Mouse (Mus musculus) midbrain, embryonic 16.5 days (tissue): Measurements from ENCODE around the gene Usp46. TPM values are rescaled to one million over a fixed set of nuclear protein-coding genes. Genes with fewer than 3 reads are reported as not detected.

Experiments used
- ATAC-seq: fragments of 200-750 bp; cut with Nextera tagmentation; 2 replicates; pipeline ENCODE4 v1.8.0; 2017; ENCODE audit warnings: moderate TSS enrichment
- H3K27ac ChIP-seq: fragments of 300-500 bp; sonication (generic); 2 replicates; pipeline ENCODE4 v1.5.1; 2014; ENCODE audit warnings: mild to moderate bottlenecking, low read length, mixed read lengths
- H3K27me3 ChIP-seq: fragments of 300-500 bp; sonication (generic); 2 replicates; pipeline ENCODE4 v1.6.1; 2014; ENCODE audit warnings: low read depth, low read length, mixed read lengths; ENCODE audit not compliant: control insufficient read depth, insufficient read depth
- H3K36me3 ChIP-seq: fragments of 300-500 bp; sonication (generic); 2 replicates; pipeline ENCODE4 v1.6.1; 2014; ENCODE audit warnings: mild to moderate bottlenecking, low read length, moderate library complexity, mixed read lengths; ENCODE audit not compliant: control insufficient read depth, insufficient read depth
- H3K4me1 ChIP-seq: fragments of 300-500 bp; sonication (generic); 2 replicates; pipeline ENCODE4 v1.6.1; 2014; ENCODE audit warnings: mild to moderate bottlenecking, low read length, mixed read lengths; ENCODE audit not compliant: control insufficient read depth, insufficient read depth
- H3K4me2 ChIP-seq: fragments of 300-500 bp; sonication (generic); 2 replicates; pipeline ENCODE4 v1.6.1; 2014; ENCODE audit warnings: mild to moderate bottlenecking, low read length, mixed read lengths
- H3K4me3 ChIP-seq: fragments of 300-500 bp; sonication (generic); 2 replicates; pipeline ENCODE4 v1.5.1; 2014; ENCODE audit warnings: low read depth, mild to moderate bottlenecking, low read length, moderate library complexity, mixed read lengths
- H3K9ac ChIP-seq: fragments of 300-500 bp; sonication (generic); 2 replicates; pipeline ENCODE4 v1.6.1; 2014; ENCODE audit warnings: low read depth, low read length, mixed read lengths
- H3K9me3 ChIP-seq: fragments of 300-500 bp; sonication (generic); replicated peaks from 2 replicates; pipeline ENCODE4 v1.6.1; 2014; ENCODE audit warnings: mild to moderate bottlenecking, low read length, mixed read lengths; ENCODE audit not compliant: control insufficient read depth, poor library complexity, severe bottlenecking
- WGBS: fragments of 180-500 bp; shearing (Covaris S2); extraction: QIAGEN DNeasy Blood & Tissue Kit; methylation state at CpG from one replicate; pipeline ENCODE4 v1.1.7; 2014; 5-methylcytosine and 5-hydroxymethylcytosine counted together
- polyA plus RNA-seq: library from polyadenylated mRNA; unstranded; fragments of >200 nt; fragmentation: Nextera tagmentation; extraction: Ambion mirVana; gene quantifications from 2 replicates; pipeline ENCODE4 v1.2.1, GENCODE M21; 2015

Usp46 gene
- polyA plus RNA-seq, 1 experiment from 2014 or later: 38.5 TPM

GRCm38 (mm10) chr5:74017488-74017887 is 50.7 kb downstream of the Usp46 start:
- ATAC-seq: no peak
- Histone ChIP-seq H3K27me3 (no peaks in the 10 kb centered on the region), H3K9me3 (no peaks in the 10 kb centered on the region), H3K4me2 (no peak overlapping the region), H3K4me1 (peaks cover 9% of the 10 kb centered on the region; the same call in 1 of the 2 replicates), H3K36me3 (peaks cover 4% of the 10 kb centered on the region; the same call in 1 of the 2 replicates), H3K9ac (no peak overlapping the region), H3K27ac (no peak overlapping the region), H3K4me3 (no peak overlapping the region)
- 83% methylated on average over 5 of the region's 5 CpGs for WGBS

- Histone ChIP-seq H3K4me2 (no peak overlapping the region), H3K9me3 (no peaks in the 10 kb centered on the region), H3K9ac (no peak overlapping the region), H3K4me1 (no peaks in the 10 kb centered on the region; the same call in 1 of the 2 replicates), H3K4me3 (no peak overlapping the region), H3K27ac (no peak overlapping the region), H3K27me3 (no peaks in the 10 kb centered on the region), H3K36me3 (peaks cover 4% of the 10 kb centered on the region; the same call in 1 of the 2 replicates)
- no peak for ATAC-seq
- 82% methylated on average over 10 of the region's 10 CpGs for WGBS
These were observed 56.6 kb downstream of the Usp46 start for GRCm38 (mm10) chr5:74011629-74012028.

DNA sequence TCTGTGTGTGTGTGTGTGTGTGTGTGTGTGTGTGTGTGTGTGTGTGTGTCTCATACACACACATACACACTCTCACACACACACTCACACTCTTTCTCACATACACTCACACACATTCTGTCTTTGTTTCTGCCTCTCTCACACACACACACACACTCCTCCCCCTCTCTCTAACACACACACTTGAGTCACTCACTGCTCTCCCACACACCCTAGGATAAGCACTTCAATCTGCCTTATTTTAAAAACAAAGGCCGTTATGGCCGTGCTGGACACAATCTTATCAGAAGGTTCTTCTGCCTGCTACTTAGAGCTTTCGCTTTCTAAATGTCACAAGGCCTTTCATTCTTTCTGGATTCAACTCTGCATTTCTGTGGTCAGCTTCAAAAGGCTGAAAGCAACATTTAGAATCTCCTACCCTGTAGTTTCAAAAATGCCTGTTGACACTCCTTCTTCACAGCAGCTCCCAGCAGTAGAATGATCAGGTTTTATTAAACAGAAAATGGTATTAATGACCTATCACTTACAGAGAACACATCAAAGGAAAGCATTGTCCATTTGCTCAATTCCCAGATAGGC is 60.6 kb downstream of the Usp46 start:
- no peak overlapping the region for H3K4me2 ChIP-seq
- H3K36me3 ChIP-seq: peaks cover 5% of the 10 kb centered on the region
- WGBS: 74% methylated on average over 3 of the region's 3 CpGs
- no peak for ATAC-seq
- H3K9ac ChIP-seq: no peak overlapping the region
- no peak overlapping the region for H3K27ac ChIP-seq
- no peaks in the 10 kb centered on the region; the same call in 1 of the 2 replicates for H3K4me1 ChIP-seq
- H3K27me3 ChIP-seq: no peaks in the 10 kb centered on the region
- H3K4me3 ChIP-seq: no peak overlapping the region
- H3K9me3 ChIP-seq: no peaks in the 10 kb centered on the region

DNA sequence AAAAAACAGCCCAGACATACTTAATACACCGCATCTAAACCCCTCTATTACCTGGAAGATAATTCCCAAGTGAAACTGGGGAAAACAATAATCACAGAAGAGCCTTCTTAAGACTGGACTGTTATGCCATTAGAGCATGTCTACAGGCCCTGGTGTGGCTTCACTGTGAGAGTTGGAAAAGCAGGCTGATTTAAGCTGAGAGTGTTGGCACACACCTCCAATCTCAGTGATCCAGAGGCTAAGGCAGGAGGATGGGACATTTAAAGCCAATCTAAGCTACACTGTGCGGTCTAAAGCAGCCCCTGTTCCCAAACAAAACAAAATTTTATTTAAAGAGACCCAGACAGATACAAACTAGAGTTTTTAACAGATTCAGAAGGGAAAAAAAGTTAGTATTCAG is 62.3 kb downstream of the Usp46 start:
- ATAC-seq: no peak
- H3K36me3 ChIP-seq: peaks cover 11% of the 10 kb centered on the region
- no peak overlapping the region for H3K4me2 ChIP-seq
- no peaks in the 10 kb centered on the region; the same call in 1 of the 2 replicates for H3K4me1 ChIP-seq
- H3K9ac ChIP-seq: no peak overlapping the region
- no peak overlapping the region for H3K4me3 ChIP-seq
- no peak overlapping the region for H3K27ac ChIP-seq
- H3K9me3 ChIP-seq: no peaks in the 10 kb centered on the region
- H3K27me3 ChIP-seq: no peaks in the 10 kb centered on the region
- WGBS: 96% methylated on average over 2 of the region's 2 CpGs

DNA sequence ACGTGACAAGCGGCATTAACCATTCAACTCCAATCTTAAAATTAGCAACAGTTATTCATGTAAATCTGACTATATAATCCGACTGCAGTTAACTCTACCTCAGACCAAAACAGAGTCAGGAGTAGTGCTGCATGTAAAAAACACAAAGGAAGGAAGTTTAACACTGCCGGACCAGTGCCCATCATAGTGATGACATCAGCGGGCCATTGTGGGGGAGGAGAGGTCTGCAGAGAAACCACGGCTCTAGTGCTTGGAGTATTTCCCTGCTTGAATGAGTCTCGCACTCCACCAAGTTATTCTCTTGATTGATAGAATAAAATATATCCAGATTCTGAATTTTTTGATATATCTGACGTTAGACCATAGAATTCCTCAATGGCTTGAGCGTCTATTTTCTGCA is 66.5 kb downstream of the Usp46 start:
- Histone ChIP-seq H3K27me3 (no peaks in the 10 kb centered on the region), H3K4me2 (no peak overlapping the region), H3K9me3 (no peaks in the 10 kb centered on the region), H3K4me1 (no peaks in the 10 kb centered on the region), H3K36me3 (peaks cover 13% of the 10 kb centered on the region), H3K9ac (no peak overlapping the region), H3K4me3 (no peak overlapping the region), H3K27ac (no peak overlapping the region)
- WGBS: 91% methylated on average over 9 of the region's 9 CpGs
- ATAC-seq: no peak

GRCm38 (mm10) chr5:73998966-73999365 is 69.3 kb downstream of the Usp46 start:
- Histone ChIP-seq H3K27me3 (no peaks in the 10 kb centered on the region), H3K9me3 (no peaks in the 10 kb centered on the region), H3K9ac (no peak overlapping the region), H3K27ac (no peak overlapping the region), H3K4me2 (no peak overlapping the region), H3K4me3 (no peak overlapping the region), H3K4me1 (no peaks in the 10 kb centered on the region), H3K36me3 (peaks cover 13% of the 10 kb centered on the region)
- ATAC-seq: no peak
- WGBS: 86% methylated on average over 5 of the region's 5 CpGs

GRCm38 (mm10) chr5:73994850-73995249 is 73.4 kb downstream of the Usp46 start:
- Histone ChIP-seq H3K27ac (no peak overlapping the region), H3K9me3 (no peaks in the 10 kb centered on the region), H3K4me2 (no peak overlapping the region), H3K9ac (no peak overlapping the region), H3K4me1 (no peaks in the 10 kb centered on the region), H3K4me3 (no peak overlapping the region), H3K27me3 (no peaks in the 10 kb centered on the region), H3K36me3 (0 out of 2 replicates have a peak, but pooled peaks cover 2% of the 10 kb centered on the region)
- ATAC-seq: peak; percentile 45; the same call in 1 of the 2 replicates

GRCm38 (mm10) chr5:73993538-73993937 is 74.7 kb downstream of the Usp46 start:
- H3K9ac ChIP-seq: no peak overlapping the region
- no peaks in the 10 kb centered on the region for H3K9me3 ChIP-seq
- no peak for ATAC-seq
- H3K4me3 ChIP-seq: no peak overlapping the region
- no peaks in the 10 kb centered on the region for H3K4me1 ChIP-seq
- 81% methylated on average over 4 of the region's 4 CpGs for WGBS
- 0 out of 2 replicates have a peak, but pooled peaks cover 2% of the 10 kb centered on the region for H3K36me3 ChIP-seq
- no peak overlapping the region for H3K4me2 ChIP-seq
- no peaks in the 10 kb centered on the region for H3K27me3 ChIP-seq
- no peak overlapping the region for H3K27ac ChIP-seq

DNA sequence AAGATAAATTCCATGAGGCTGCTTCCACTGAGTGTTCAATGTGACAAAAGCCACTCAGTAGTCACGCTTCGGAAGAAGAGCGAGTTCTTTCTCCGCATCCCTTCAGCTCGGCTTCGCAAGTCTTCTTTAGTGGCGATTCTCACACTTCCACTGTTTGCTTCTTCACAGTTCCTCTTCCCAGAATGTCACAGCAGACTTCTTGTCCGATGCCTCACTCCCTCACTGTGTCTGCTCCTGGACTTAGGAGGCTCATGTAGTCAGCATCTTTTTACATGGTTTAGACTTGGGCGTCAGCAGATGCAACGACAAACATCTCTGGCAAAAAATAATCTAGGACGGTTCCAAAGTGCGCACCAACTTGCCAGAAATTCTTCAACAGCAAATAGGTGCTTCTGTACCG is 75.9 kb downstream of the Usp46 start:
- Histone ChIP-seq H3K9me3 (no peaks in the 10 kb centered on the region), H3K27me3 (no peaks in the 10 kb centered on the region), H3K4me2 (no peak overlapping the region), H3K27ac (no peak overlapping the region), H3K9ac (no peak overlapping the region), H3K4me3 (no peak overlapping the region), H3K36me3 (no peaks in the 10 kb centered on the region), H3K4me1 (no peaks in the 10 kb centered on the region)
- no peak for ATAC-seq
- 95% methylated on average over 13 of the region's 13 CpGs for WGBS
